Mouse (Mus musculus) neural tube, embryonic 11.5 days (tissue): Measurements from ENCODE around the gene Gm17349. TPM values are rescaled to one million over a fixed set of nuclear protein-coding genes. Genes with fewer than 3 reads are reported as not detected.
"Not testable (repeated sequence)": the region's sequence is repeated elsewhere in the genome, so short reads cannot be mapped to it uniquely, and the experiment has no call there.

ENCODE experiments used
- ATAC-seq: fragments of 200-750 bp; cut with Nextera tagmentation; 2 replicates; pipeline ENCODE4 v1.8.0; 2017; ENCODE audit warnings: moderate number of reproducible peaks, mild to moderate bottlenecking, moderate TSS enrichment, moderate library complexity; ENCODE audit not compliant: insufficient read depth, low FRiP score, low TSS enrichment
- DNase-seq: peaks from one replicate; pipeline ENCODE4 v3.0.0-alpha.2; 2015; ENCODE audit warnings: low spot score
- H3K27ac ChIP-seq: fragments of 300-500 bp; sonication (generic); 2 replicates; pipeline ENCODE4 v1.5.1; 2014; ENCODE audit warnings: low read depth, mild to moderate bottlenecking, low read length
- H3K27me3 ChIP-seq: fragments of 300-500 bp; sonication (generic); 2 replicates; pipeline ENCODE4 v1.6.1; 2014; ENCODE audit warnings: mild to moderate bottlenecking, low read length, mixed read lengths; ENCODE audit not compliant: control insufficient read depth, insufficient read depth
- H3K36me3 ChIP-seq: fragments of 300-500 bp; sonication (generic); 2 replicates; pipeline ENCODE4 v1.6.1; 2014; ENCODE audit warnings: mild to moderate bottlenecking, low read length, moderate library complexity, mixed read lengths; ENCODE audit not compliant: control insufficient read depth, insufficient read depth
- H3K4me1 ChIP-seq: fragments of 300-500 bp; sonication (generic); 2 replicates; pipeline ENCODE4 v1.6.1; 2014; ENCODE audit warnings: low read length, mixed read lengths; ENCODE audit not compliant: control insufficient read depth, insufficient read depth
- H3K4me2 ChIP-seq: fragments of 300-500 bp; sonication (generic); 2 replicates; pipeline ENCODE4 v1.6.1; 2014; ENCODE audit warnings: low read depth, mild to moderate bottlenecking, moderate library complexity
- H3K4me3 ChIP-seq: fragments of 300-500 bp; sonication (generic); 2 replicates; pipeline ENCODE4 v1.5.1; 2014; ENCODE audit warnings: low read depth, low read length
- H3K9ac ChIP-seq: fragments of 300-500 bp; sonication (generic); 2 replicates; pipeline ENCODE4 v1.6.1; 2014; ENCODE audit warnings: mild to moderate bottlenecking, low read length
- H3K9me3 ChIP-seq: fragments of 300-500 bp; sonication (generic); 2 replicates; pipeline ENCODE4 v1.6.1; 2016; ENCODE audit warnings: low read length; ENCODE audit not compliant: control insufficient read depth
- whole genome bisulfite sequencing: fragments of 180-500 bp; shearing (Covaris S2); extraction: QIAGEN DNeasy Blood & Tissue Kit; methylation state at CpG from one replicate; pipeline ENCODE4 v1.1.7; 2014; 5-methylcytosine and 5-hydroxymethylcytosine counted together
- polyA plus RNA-seq: library from polyadenylated mRNA; unstranded; fragments of >200 nt; fragmentation: Nextera tagmentation; extraction: Ambion mirVana; gene quantifications from 2 replicates; pipeline ENCODE4 v1.2.1, GENCODE M21; 2014

Gene Gm17349
- polyA plus RNA-seq, 1 experiment from 2014 or later: not detected

- Histone ChIP-seq H3K9me3 (no peaks in the 10 kb centered on the region), H3K27me3 (no peaks in the 10 kb centered on the region), H3K27ac (peak overlapping the region; percentile 91), H3K36me3 (peaks cover 26% of the 10 kb centered on the region), H3K4me3 (peak overlapping the region; percentile 85), H3K4me2 (peak overlapping the region; percentile 63), H3K9ac (peak overlapping the region; percentile 99), H3K4me1 (peaks cover 18% of the 10 kb centered on the region)
- peak; percentile 53 for DNase-seq
- ATAC-seq: no peak
- 33% methylated on average over 23 of the region's 23 CpGs for WGBS
Measured at GRCm38 (mm10) chr15:99704041-99704681, 1.1 kb downstream of the Gm17349 start.

- Histone ChIP-seq H3K27ac (peak overlapping the region; percentile 91), H3K4me3 (peak overlapping the region; percentile 85), H3K4me2 (peak overlapping the region; percentile 63), H3K27me3 (no peaks in the 10 kb centered on the region), H3K4me1 (peaks cover 18% of the 10 kb centered on the region), H3K36me3 (peaks cover 21% of the 10 kb centered on the region), H3K9ac (peak overlapping the region; percentile 99), H3K9me3 (no peaks in the 10 kb centered on the region)
- WGBS: 65% methylated on average over 5 of the region's 5 CpGs
- DNase-seq: no peak
- ATAC-seq: no peak
Measured at GRCm38 (mm10) chr15:99703676-99704040, 1.6 kb downstream of the Gm17349 start.

- WGBS: 64% methylated on average over 9 of the region's 9 CpGs
- ATAC-seq (no peak), DNase-seq (no peak)
- Histone ChIP-seq H3K4me1 (peaks cover 18% of the 10 kb centered on the region), H3K9me3 (no peaks in the 10 kb centered on the region), H3K4me3 (peak overlapping the region; percentile 85), H3K36me3 (peaks cover 19% of the 10 kb centered on the region), H3K27me3 (no peaks in the 10 kb centered on the region), H3K9ac (peak overlapping the region; percentile 99), H3K27ac (peak overlapping the region; percentile 96; the same call in 1 of the 2 replicates), H3K4me2 (peak overlapping the region; percentile 63)
Measured at GRCm38 (mm10) chr15:99703104-99703503, 2.2 kb downstream of the Gm17349 start.

GRCm38 (mm10) chr15:99701999-99702900 is 3.0 kb downstream of the Gm17349 start, which contains the start of gene Smarcd1:
TSS of gene Smarcd1 (plus strand) at chr15:99702129.
- DNase-seq: peak; percentile 97
- Histone ChIP-seq H3K4me2 (peak within 1 kb of the TSS; percentile 63), H3K36me3 (peaks cover 12% of the 10 kb centered on the region), H3K9ac (peak within 1 kb of the TSS; percentile 99), H3K4me1 (peaks cover 18% of the 10 kb centered on the region), H3K9me3 (no peaks in the 10 kb centered on the region), H3K27me3 (no peaks in the 10 kb centered on the region), H3K27ac (peak within 1 kb of the TSS; percentile 96), H3K4me3 (peak within 1 kb of the TSS; percentile 85)
- peak; percentile 88 for ATAC-seq
- WGBS: under 1% methylated on average over 60 of the region's 71 CpGs

GRCm38 (mm10) chr15:99701640-99701998 is 3.7 kb downstream of the Gm17349 start:
- Histone ChIP-seq H3K4me1 (peaks cover 18% of the 10 kb centered on the region), H3K9ac (peak overlapping the region; percentile 99), H3K4me3 (peak overlapping the region; percentile 85), H3K4me2 (peak overlapping the region; percentile 63)
- not testable (repeated sequence) for H3K9me3 ChIP-seq, H3K36me3 ChIP-seq, H3K27me3 ChIP-seq, H3K27ac ChIP-seq, ATAC-seq, DNase-seq
- 45% methylated on average over 16 of the region's 16 CpGs for WGBS

GRCm38 (mm10) chr15:99700219-99701106 is 4.8 kb downstream of the Gm17349 start:
- Histone ChIP-seq H3K27me3 (no peaks in the 10 kb centered on the region), H3K9ac (no peak overlapping the region), H3K4me1 (peaks cover 18% of the 10 kb centered on the region), H3K36me3 (peaks cover 3% of the 10 kb centered on the region), H3K4me3 (no peak overlapping the region), H3K27ac (no peak overlapping the region), H3K9me3 (no peaks in the 10 kb centered on the region), H3K4me2 (no peak overlapping the region)
- ATAC-seq (no peak), DNase-seq (no peak)
- WGBS: 88% methylated on average over 18 of the region's 18 CpGs

GRCm38 (mm10) chr15:99699715-99700114 is 5.6 kb downstream of the Gm17349 start:
- Histone ChIP-seq H3K27ac (no peak overlapping the region), H3K27me3 (no peaks in the 10 kb centered on the region), H3K9me3 (no peaks in the 10 kb centered on the region), H3K4me3 (no peak overlapping the region), H3K4me2 (no peak overlapping the region), H3K9ac (no peak overlapping the region), H3K4me1 (peaks cover 18% of the 10 kb centered on the region), H3K36me3 (peaks cover 3% of the 10 kb centered on the region; the same call in 1 of the 2 replicates)
- ATAC-seq: no peak
- no peak for DNase-seq
- 78% methylated on average over 10 of the region's 10 CpGs for WGBS

GRCm38 (mm10) chr15:99698533-99699085 is 6.7 kb downstream of the Gm17349 start:
- no peak for DNase-seq
- H3K4me3 ChIP-seq: no peak overlapping the region
- 34% methylated on average over 20 of the region's 20 CpGs for WGBS
- no peaks in the 10 kb centered on the region for H3K36me3 ChIP-seq
- no peak overlapping the region; the same call in 1 of the 2 replicates for H3K9ac ChIP-seq
- no peak overlapping the region for H3K27ac ChIP-seq
- no peaks in the 10 kb centered on the region for H3K27me3 ChIP-seq
- no peak for ATAC-seq
- H3K4me2 ChIP-seq: no peak overlapping the region
- peaks cover 9% of the 10 kb centered on the region for H3K4me1 ChIP-seq
- H3K9me3 ChIP-seq: no peaks in the 10 kb centered on the region
